Mouse (Mus musculus): ENCODE data around the gene Nlrp4b.
"Not testable (repeated sequence)": the region's sequence is repeated elsewhere in the genome, so short reads cannot be mapped to it uniquely, and the experiment has no call there.

Gene Nlrp4b

GRCm38 (mm10) chr7:10687489-10687888, at the start of gene Nlrp4b:
Nlrp4b (plus strand) TSS chr7:10687789.
- no peak for DNase-seq (ENCODE audit: low read depth)

- no peak for DNase-seq (ENCODE audit: low read depth)
Measured at GRCm38 (mm10) chr7:10754264-10754663, 66.7 kb downstream of the Nlrp4b start, which contains the start of gene Vmn1r71. Vmn1r71 (minus strand) TSS chr7:10754364.

GRCm38 (mm10) chr7:10757551-10757950, 70.0 kb downstream of the Nlrp4b start:
- DNase-seq (ENCODE audit: low read depth): not testable (repeated sequence)
